Mouse (Mus musculus) lung, embryonic 16.5 days (tissue): Measurements from ENCODE around the gene Ptprt. TPM values are rescaled to one million over a fixed set of nuclear protein-coding genes. Genes with fewer than 3 reads are reported as not detected.

Experiments used
- ATAC-seq: fragments of 200-750 bp; cut with Nextera tagmentation; 2 replicates; pipeline ENCODE4 v1.8.0; 2017; ENCODE audit warnings: low read depth, mild to moderate bottlenecking, moderate library complexity
- H3K27ac ChIP-seq: fragments of 300-500 bp; sonication (generic); 2 replicates; pipeline ENCODE4 v1.5.1; 2014; ENCODE audit warnings: mild to moderate bottlenecking, control low read depth, low read length
- H3K27me3 ChIP-seq: fragments of 300-500 bp; sonication (generic); 2 replicates; pipeline ENCODE4 v1.6.1; 2014; ENCODE audit warnings: low read depth, low read length, mixed read lengths; ENCODE audit not compliant: control insufficient read depth, insufficient read depth
- H3K36me3 ChIP-seq: fragments of 300-500 bp; sonication (generic); 2 replicates; pipeline ENCODE4 v1.6.1; 2014; ENCODE audit warnings: low read length; ENCODE audit not compliant: control insufficient read depth, insufficient read depth
- H3K4me1 ChIP-seq: fragments of 300-500 bp; sonication (generic); replicated peaks from 2 replicates; pipeline ENCODE4 v1.6.1; 2014; ENCODE audit warnings: low read length, mixed read lengths; ENCODE audit not compliant: control insufficient read depth, insufficient read depth
- H3K4me2 ChIP-seq: fragments of 300-500 bp; sonication (generic); 2 replicates; pipeline ENCODE4 v1.6.1; 2014; ENCODE audit warnings: low read depth, low read length, control low read depth
- H3K4me3 ChIP-seq: fragments of 300-500 bp; sonication (generic); 2 replicates; pipeline ENCODE4 v1.5.1; 2014; ENCODE audit warnings: mild to moderate bottlenecking, low read length, control low read depth
- H3K9ac ChIP-seq: fragments of 300-500 bp; sonication (generic); 2 replicates; pipeline ENCODE4 v1.6.1; 2014; ENCODE audit warnings: low read length, control low read depth
- H3K9me3 ChIP-seq: fragments of 300-500 bp; sonication (generic); 2 replicates; pipeline ENCODE4 v1.6.1; 2016; ENCODE audit warnings: low read length; ENCODE audit not compliant: control insufficient read depth
- WGBS: fragments of 180-500 bp; shearing (Covaris S2); extraction: QIAGEN DNeasy Blood & Tissue Kit; methylation state at CpG from one replicate; pipeline ENCODE4 v1.1.7; 2014; 5-methylcytosine and 5-hydroxymethylcytosine counted together
- polyA plus RNA-seq: library from polyadenylated mRNA; unstranded; fragments of >200 nt; fragmentation: Nextera tagmentation; extraction: Ambion mirVana; gene quantifications from 2 replicates; pipeline ENCODE4 v1.2.1, GENCODE M21; 2015

The Ptprt gene
- polyA plus RNA-seq, 1 experiment from 2014 or later: 0.62 TPM

DNA sequence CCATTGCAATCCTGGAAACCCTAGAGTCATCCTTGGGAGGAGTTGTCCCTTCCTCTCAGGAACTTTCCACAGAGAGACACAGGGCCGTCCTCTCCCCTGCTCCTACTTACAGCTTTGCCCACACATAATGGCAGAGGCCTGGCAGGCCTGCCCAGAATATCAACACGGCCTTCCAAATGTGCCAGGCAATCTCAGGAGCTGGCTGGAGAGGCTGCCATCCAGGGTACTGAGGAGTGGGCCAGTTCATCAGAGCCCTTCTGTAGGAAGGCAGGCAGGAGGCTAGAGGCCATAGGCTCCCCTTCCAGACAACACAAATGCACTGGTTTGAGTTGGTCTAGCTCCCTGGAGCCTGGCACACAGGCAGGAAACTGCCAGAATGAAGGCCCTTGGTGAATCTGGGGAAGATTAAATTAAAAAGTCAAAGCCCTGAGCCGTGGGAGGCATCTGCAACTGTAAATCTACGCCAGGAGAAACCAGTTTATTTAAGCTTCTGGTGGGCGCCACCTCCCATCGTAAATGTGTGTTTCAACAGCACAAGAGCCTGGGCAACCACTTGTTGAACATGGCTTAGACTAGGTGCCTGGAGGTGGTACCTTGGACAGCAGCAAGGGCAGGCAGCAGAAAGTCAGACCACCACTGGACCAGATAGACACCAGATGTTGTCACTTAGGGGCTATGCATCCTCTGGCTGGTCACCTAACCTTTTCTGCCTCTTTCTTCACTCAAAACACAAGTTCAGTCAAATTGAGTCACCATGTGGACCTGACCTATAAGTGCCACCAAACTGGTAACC is 92.4 kb downstream of the Ptprt start:
- Histone ChIP-seq H3K9me3 (no peaks in the 10 kb centered on the region), H3K9ac (no peak overlapping the region), H3K36me3 (no peaks in the 10 kb centered on the region), H3K4me1 (no peaks in the 10 kb centered on the region), H3K27ac (no peak overlapping the region), H3K27me3 (no peaks in the 10 kb centered on the region), H3K4me2 (no peak overlapping the region), H3K4me3 (no peak overlapping the region)
- 65% methylated on average over 6 of the region's 6 CpGs for WGBS
- ATAC-seq: no peak

DNA sequence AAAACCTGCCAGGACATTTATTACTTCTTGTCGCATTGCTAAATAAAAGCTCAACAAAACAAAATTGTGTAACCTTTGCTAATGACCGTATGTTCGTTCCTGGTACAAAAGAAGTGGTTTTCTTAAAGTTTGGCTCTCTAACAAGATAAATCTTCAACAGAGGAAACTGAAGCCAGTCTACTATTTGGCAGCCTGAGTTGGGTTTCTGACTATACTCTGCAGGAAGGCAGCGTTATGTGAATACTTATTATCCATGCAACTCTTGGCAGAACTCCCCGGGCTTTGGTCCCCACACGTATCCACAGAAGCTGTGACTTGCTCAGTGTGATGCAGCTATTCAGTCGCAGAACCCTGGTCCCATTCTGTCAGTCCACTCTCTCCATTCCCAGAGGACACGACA is 112.6 kb downstream of the Ptprt start:
- Histone ChIP-seq H3K4me1 (no peaks in the 10 kb centered on the region), H3K4me2 (no peak overlapping the region), H3K27me3 (no peaks in the 10 kb centered on the region), H3K27ac (no peak overlapping the region), H3K36me3 (no peaks in the 10 kb centered on the region), H3K9ac (no peak overlapping the region), H3K9me3 (no peaks in the 10 kb centered on the region), H3K4me3 (no peak overlapping the region)
- ATAC-seq: 0 out of 2 replicates have a peak, but pooled peaks have one; percentile 47
- 71% methylated on average over 8 of the region's 8 CpGs for WGBS

GRCm38 (mm10) chr2:162531638-162532037 is 129.3 kb downstream of the Ptprt start:
- WGBS: 16% methylated on average over 7 of the region's 7 CpGs
- no peak overlapping the region for H3K4me2 ChIP-seq
- no peak overlapping the region for H3K9ac ChIP-seq
- H3K27ac ChIP-seq: no peak overlapping the region
- H3K27me3 ChIP-seq: no peaks in the 10 kb centered on the region
- no peak for ATAC-seq
- H3K9me3 ChIP-seq: no peaks in the 10 kb centered on the region
- no peak overlapping the region for H3K4me3 ChIP-seq
- no peaks in the 10 kb centered on the region; the same call in 1 of the 2 replicates for H3K4me1 ChIP-seq
- H3K36me3 ChIP-seq: no peaks in the 10 kb centered on the region

DNA sequence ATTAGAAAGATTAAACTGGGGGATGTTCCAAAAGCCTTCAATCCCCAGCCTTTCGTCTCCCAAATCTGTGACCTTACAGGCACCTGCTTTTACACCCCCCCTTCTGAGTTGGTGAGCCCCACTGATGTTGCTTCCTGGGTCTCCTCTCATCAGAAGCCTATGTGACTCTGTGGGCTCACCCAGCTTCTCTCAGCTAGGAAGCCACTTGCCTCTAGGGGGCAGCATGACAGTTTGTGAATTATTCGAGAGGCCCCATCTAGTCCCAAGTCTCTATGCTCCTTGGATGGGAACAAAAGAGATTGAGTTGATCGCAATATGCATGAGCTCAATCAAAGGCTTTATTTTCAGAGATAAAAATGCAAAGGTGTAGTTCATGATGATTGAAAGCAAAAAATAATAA is 132.0 kb downstream of the Ptprt start:
- no peak for ATAC-seq
- no peak overlapping the region for H3K9ac ChIP-seq
- no peak overlapping the region for H3K4me2 ChIP-seq
- no peaks in the 10 kb centered on the region for H3K27me3 ChIP-seq
- no peak overlapping the region for H3K4me3 ChIP-seq
- H3K9me3 ChIP-seq: no peaks in the 10 kb centered on the region
- WGBS: 90% methylated on average over 3 of the region's 3 CpGs
- H3K36me3 ChIP-seq: no peaks in the 10 kb centered on the region
- no peaks in the 10 kb centered on the region; the same call in 1 of the 2 replicates for H3K4me1 ChIP-seq
- H3K27ac ChIP-seq: no peak overlapping the region

GRCm38 (mm10) chr2:162515993-162516392 is 145.0 kb downstream of the Ptprt start:
- H3K4me1 ChIP-seq: no peaks in the 10 kb centered on the region
- ATAC-seq: no peak
- no peaks in the 10 kb centered on the region for H3K27me3 ChIP-seq
- H3K4me3 ChIP-seq: no peak overlapping the region
- H3K36me3 ChIP-seq: no peaks in the 10 kb centered on the region
- no peak overlapping the region for H3K9ac ChIP-seq
- WGBS: 79% methylated on average over 8 of the region's 8 CpGs
- H3K4me2 ChIP-seq: no peak overlapping the region
- H3K27ac ChIP-seq: no peak overlapping the region
- H3K9me3 ChIP-seq: no peaks in the 10 kb centered on the region

- H3K9me3 ChIP-seq: no peaks in the 10 kb centered on the region
- no peaks in the 10 kb centered on the region for H3K27me3 ChIP-seq
- no peaks in the 10 kb centered on the region for H3K4me1 ChIP-seq
- no peak overlapping the region for H3K9ac ChIP-seq
- H3K27ac ChIP-seq: no peak overlapping the region
- H3K36me3 ChIP-seq: no peaks in the 10 kb centered on the region
- no peak for ATAC-seq
- 72% methylated on average over 4 of the region's 4 CpGs for WGBS
- H3K4me2 ChIP-seq: no peak overlapping the region
- H3K4me3 ChIP-seq: no peak overlapping the region
Measured at GRCm38 (mm10) chr2:162513072-162513471, 147.9 kb downstream of the Ptprt start.

GRCm38 (mm10) chr2:162512094-162512493 is 148.9 kb downstream of the Ptprt start:
- 85% methylated on average over 1 of the region's 1 CpGs for WGBS
- H3K9me3 ChIP-seq: no peaks in the 10 kb centered on the region
- H3K4me1 ChIP-seq: no peaks in the 10 kb centered on the region
- no peaks in the 10 kb centered on the region for H3K36me3 ChIP-seq
- H3K9ac ChIP-seq: no peak overlapping the region
- H3K4me2 ChIP-seq: no peak overlapping the region
- H3K27ac ChIP-seq: no peak overlapping the region
- H3K27me3 ChIP-seq: no peaks in the 10 kb centered on the region
- no peak overlapping the region for H3K4me3 ChIP-seq
- no peak for ATAC-seq

GRCm38 (mm10) chr2:162509016-162509415 is 151.9 kb downstream of the Ptprt start:
- ATAC-seq: no peak
- no peak overlapping the region for H3K9ac ChIP-seq
- H3K4me1 ChIP-seq: no peaks in the 10 kb centered on the region
- 77% methylated on average over 5 of the region's 5 CpGs for WGBS
- no peak overlapping the region for H3K4me3 ChIP-seq
- H3K27ac ChIP-seq: no peak overlapping the region
- H3K36me3 ChIP-seq: no peaks in the 10 kb centered on the region
- H3K4me2 ChIP-seq: no peak overlapping the region
- H3K9me3 ChIP-seq: no peaks in the 10 kb centered on the region
- H3K27me3 ChIP-seq: no peaks in the 10 kb centered on the region

GRCm38 (mm10) chr2:162507664-162508063 is 153.3 kb downstream of the Ptprt start:
- Histone ChIP-seq H3K4me2 (no peak overlapping the region), H3K27me3 (no peaks in the 10 kb centered on the region), H3K9me3 (no peaks in the 10 kb centered on the region), H3K36me3 (no peaks in the 10 kb centered on the region), H3K27ac (no peak overlapping the region), H3K9ac (no peak overlapping the region), H3K4me1 (no peaks in the 10 kb centered on the region), H3K4me3 (no peak overlapping the region)
- 87% methylated on average over 10 of the region's 10 CpGs for WGBS
- no peak for ATAC-seq
